Mouse (Mus musculus) thymus, adult 2 months (tissue): ENCODE results near the gene Tmem164. TPM values are rescaled to one million over a fixed set of nuclear protein-coding genes. Genes with fewer than 3 reads are reported as not detected.

ENCODE experiments used
- DNase-seq: peaks from one replicate; pipeline ENCODE4 v3.0.0; 2021
- H3K27ac ChIP-seq: fragments of 200-500 bp; 2 replicates; pipeline ENCODE4 v1.5.1; 2012; ENCODE audit warnings: low read length, control low read depth; ENCODE audit not compliant: control insufficient read depth, insufficient read depth
- H3K27me3 ChIP-seq: fragments of 200-500 bp; 2 replicates; pipeline ENCODE4 v1.6.1; 2012; ENCODE audit warnings: mild to moderate bottlenecking, low read length, moderate library complexity, mixed read lengths; ENCODE audit not compliant: control insufficient read depth, insufficient read depth
- H3K36me3 ChIP-seq: fragments of 200-500 bp; 2 replicates; pipeline ENCODE4 v1.6.1; 2012; ENCODE audit warnings: mild to moderate bottlenecking, low read length, moderate library complexity; ENCODE audit not compliant: control insufficient read depth, insufficient read depth
- H3K4me1 ChIP-seq: fragments of 200-500 bp; replicated peaks from 2 replicates; pipeline ENCODE4 v1.6.1; 2012; ENCODE audit warnings: low read length; ENCODE audit not compliant: control insufficient read depth, insufficient read depth
- H3K4me3 ChIP-seq: fragments of 200-500 bp; 2 replicates; pipeline ENCODE4 v1.5.1; 2012; ENCODE audit warnings: mild to moderate bottlenecking, low read length, control low read depth, moderate library complexity; ENCODE audit not compliant: control insufficient read depth, insufficient read depth
- CTCF ChIP-seq: fragments of 200-500 bp; IDR thresholded peaks from 2 replicates; pipeline ENCODE4 v1.5.1; 2012; ENCODE audit warnings: mild to moderate bottlenecking, control low read depth, low read length, moderate library complexity, borderline replicate concordance; ENCODE audit not compliant: control insufficient read depth, poor library complexity, insufficient read depth; ENCODE audit errors: extremely low read depth
- POLR2A ChIP-seq: fragments of 200-500 bp; IDR thresholded peaks from 2 replicates; pipeline ENCODE4 v1.6.1; 2012; ENCODE audit warnings: mild to moderate bottlenecking, low read length, control low read depth, moderate library complexity; ENCODE audit not compliant: control insufficient read depth, poor library complexity, insufficient read depth; ENCODE audit errors: extremely low read depth
- WGBS: fragments of 180-500 bp; shearing (Covaris S2); methylation state at CpG from one replicate; pipeline ENCODE4 v1.1.7; 2018; 5-methylcytosine and 5-hydroxymethylcytosine counted together
- polyA plus RNA-seq: library from polyadenylated mRNA; depleted of rRNA; stranded (reverse); fragments of >200 nt; gene quantifications from 2 replicates; pipeline ENCODE4 v1.2.3, GENCODE M21; 2012

The Tmem164 gene
- polyA plus RNA-seq, 1 experiment: 44.6 TPM

DNA sequence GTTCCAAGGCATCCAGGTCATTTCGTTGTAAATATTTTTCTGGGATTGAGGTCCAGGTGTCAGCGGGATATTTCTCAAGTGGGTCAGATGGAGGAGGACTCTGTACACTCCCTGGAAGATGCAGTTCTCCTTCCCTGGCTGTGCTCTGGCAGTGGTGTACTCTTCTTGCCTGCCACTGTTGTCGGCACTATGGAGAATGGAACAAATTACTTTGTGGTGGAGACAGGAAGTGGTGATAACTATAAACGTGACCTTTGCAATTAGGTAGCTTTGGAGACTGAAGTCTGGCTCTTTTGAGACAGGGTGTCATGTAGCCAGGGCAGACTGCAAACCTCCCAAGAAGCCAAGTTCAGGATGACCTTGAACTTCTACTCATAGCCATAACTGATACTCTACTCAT lies 55.9 kb downstream of the Tmem164 start:
- 51% methylated on average over 4 of the region's 4 CpGs for WGBS
- Histone ChIP-seq H3K4me1 (peaks cover 3% of the 10 kb centered on the region; the same call in 1 of the 2 replicates), H3K27me3 (no peaks in the 10 kb centered on the region), H3K27ac (no peak overlapping the region), H3K36me3 (no peaks in the 10 kb centered on the region), H3K4me3 (no peak overlapping the region)
- DNase-seq: no peak
- TF ChIP-seq POLR2A (no peak), CTCF (no peak)

DNA sequence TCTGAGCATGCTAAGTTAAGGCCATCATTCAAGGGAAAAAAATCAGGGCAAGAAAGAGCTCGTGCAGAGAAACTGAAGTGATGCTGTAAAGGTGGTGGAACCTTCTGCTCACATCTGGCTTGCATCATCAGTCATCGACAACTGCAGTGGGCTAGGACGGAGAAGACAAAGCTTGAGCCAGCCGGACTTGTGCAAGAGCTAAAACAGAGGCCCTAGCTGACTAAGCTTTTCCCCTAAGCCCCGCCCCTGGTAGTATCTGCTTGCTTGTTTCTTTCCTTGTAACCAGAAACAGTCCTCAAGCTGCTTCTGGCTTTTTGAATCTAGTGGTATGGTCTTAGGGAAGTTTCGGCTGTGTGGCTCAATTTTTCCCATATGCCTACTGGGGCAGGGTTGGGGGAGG lies 56.5 kb downstream of the Tmem164 start:
- no peaks in the 10 kb centered on the region for H3K27me3 ChIP-seq
- 83% methylated on average over 6 of the region's 6 CpGs for WGBS
- DNase-seq: no peak
- TF ChIP-seq POLR2A: no peak
- no peak for TF ChIP-seq CTCF
- no peak overlapping the region for H3K4me3 ChIP-seq
- no peaks in the 10 kb centered on the region for H3K36me3 ChIP-seq
- H3K4me1 ChIP-seq: peaks cover 3% of the 10 kb centered on the region; the same call in 1 of the 2 replicates
- H3K27ac ChIP-seq: no peak overlapping the region

DNA sequence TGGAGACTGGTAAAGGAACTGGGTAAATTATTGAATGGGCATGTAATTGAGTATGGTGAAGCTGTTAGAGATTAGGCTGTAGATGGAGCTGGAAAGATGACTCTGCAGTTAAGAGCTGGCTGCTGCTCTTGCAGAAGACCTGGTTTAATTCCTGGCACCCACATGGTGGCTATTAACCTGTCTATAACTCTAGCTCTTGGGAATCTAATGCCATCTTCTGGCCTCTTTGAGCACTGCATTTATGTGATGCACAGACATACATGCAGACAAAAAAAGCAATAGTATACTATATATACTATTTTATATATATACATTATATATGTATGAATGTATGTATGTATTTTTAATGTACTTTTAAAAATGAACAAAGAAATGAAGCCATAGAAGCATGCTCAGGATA lies 66.2 kb downstream of the Tmem164 start:
- DNase-seq: peak; percentile 1
- Histone ChIP-seq H3K36me3 (no peaks in the 10 kb centered on the region), H3K4me1 (no peaks in the 10 kb centered on the region), H3K4me3 (no peak overlapping the region), H3K27ac (no peak overlapping the region), H3K27me3 (no peaks in the 10 kb centered on the region)
- TF ChIP-seq POLR2A (no peak), CTCF (no peak)

GRCm38 (mm10) chrX:142748574-142748973 lies 67.4 kb downstream of the Tmem164 start:
- 93% methylated on average over 3 of the region's 3 CpGs for WGBS
- no peak overlapping the region for H3K27ac ChIP-seq
- no peak overlapping the region for H3K4me3 ChIP-seq
- no peaks in the 10 kb centered on the region for H3K4me1 ChIP-seq
- no peak for TF ChIP-seq CTCF
- no peak for TF ChIP-seq POLR2A
- no peaks in the 10 kb centered on the region for H3K27me3 ChIP-seq
- DNase-seq: no peak
- no peaks in the 10 kb centered on the region for H3K36me3 ChIP-seq

DNA sequence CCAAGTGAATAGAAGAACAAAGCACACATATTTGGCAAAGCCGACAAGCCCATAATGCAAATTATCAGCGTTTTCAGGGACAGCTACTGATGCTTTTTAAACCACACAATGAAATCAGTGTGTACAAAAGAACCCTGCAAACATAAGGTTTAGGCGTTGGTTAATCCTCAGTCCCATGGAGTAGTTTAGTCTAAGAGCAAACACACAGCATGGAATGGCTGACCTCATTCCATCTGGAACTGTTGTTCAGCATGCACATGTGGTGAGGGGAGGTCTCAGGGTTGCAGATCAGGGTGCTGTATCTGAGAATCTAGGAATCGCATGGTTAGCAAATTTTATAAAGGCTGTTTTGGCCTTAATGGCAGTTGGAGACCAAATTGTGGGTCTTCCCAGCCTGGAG lies 69.6 kb downstream of the Tmem164 start:
- no peaks in the 10 kb centered on the region for H3K36me3 ChIP-seq
- no peak overlapping the region for H3K27ac ChIP-seq
- DNase-seq: no peak
- H3K4me3 ChIP-seq: no peak overlapping the region
- 96% methylated on average over 4 of the region's 4 CpGs for WGBS
- no peaks in the 10 kb centered on the region for H3K4me1 ChIP-seq
- H3K27me3 ChIP-seq: no peaks in the 10 kb centered on the region
- TF ChIP-seq CTCF (no peak), POLR2A (no peak)

- no peaks in the 10 kb centered on the region for H3K4me1 ChIP-seq
- no peak overlapping the region for H3K4me3 ChIP-seq
- no peak overlapping the region for H3K27ac ChIP-seq
- no peaks in the 10 kb centered on the region for H3K27me3 ChIP-seq
- DNase-seq: no peak
- no peaks in the 10 kb centered on the region for H3K36me3 ChIP-seq
- WGBS: over 99% methylated on average over 6 of the region's 6 CpGs
- TF ChIP-seq CTCF: no peak
- TF ChIP-seq POLR2A: no peak
Observed at GRCm38 (mm10) chrX:142755542-142755941, 74.3 kb downstream of the Tmem164 start.

- Histone ChIP-seq H3K36me3 (no peaks in the 10 kb centered on the region), H3K27ac (no peak overlapping the region), H3K4me1 (no peaks in the 10 kb centered on the region), H3K27me3 (no peaks in the 10 kb centered on the region), H3K4me3 (no peak overlapping the region)
- TF ChIP-seq CTCF (no peak), POLR2A (no peak)
- WGBS: 97% methylated on average over 6 of the region's 6 CpGs
- DNase-seq: no peak
Observed at GRCm38 (mm10) chrX:142760415-142760814, 79.2 kb downstream of the Tmem164 start.
